Mouse (Mus musculus) hindbrain, embryonic 15.5 days (tissue): Measurements from ENCODE around the gene Ubr4. TPM values are rescaled to one million over a fixed set of nuclear protein-coding genes. Genes with fewer than 3 reads are reported as not detected.
"Not testable (repeated sequence)": the region's sequence is repeated elsewhere in the genome, so short reads cannot be mapped to it uniquely, and the experiment has no call there.

Experiments used
- ATAC-seq: fragments of 200-750 bp; cut with Nextera tagmentation; 2 replicates; pipeline ENCODE4 v1.8.0; 2017; ENCODE audit warnings: low read depth, moderate number of reproducible peaks, moderate TSS enrichment; ENCODE audit not compliant: low FRiP score
- H3K27ac ChIP-seq: fragments of 300-500 bp; sonication (generic); replicated peaks from 2 replicates; pipeline ENCODE4 v1.5.1; 2015; ENCODE audit warnings: mild to moderate bottlenecking, inconsistent platforms
- H3K27me3 ChIP-seq: fragments of 300-500 bp; sonication (generic); 2 replicates; pipeline ENCODE4 v1.6.1; 2015; ENCODE audit warnings: control low read depth, inconsistent platforms
- H3K36me3 ChIP-seq: fragments of 300-500 bp; sonication (generic); 2 replicates; pipeline ENCODE4 v1.6.1; 2015; ENCODE audit warnings: control low read depth, inconsistent platforms
- H3K4me1 ChIP-seq: fragments of 300-500 bp; sonication (generic); replicated peaks from 2 replicates; pipeline ENCODE4 v1.6.1; 2015; ENCODE audit warnings: control low read depth, inconsistent platforms
- H3K4me2 ChIP-seq: fragments of 300-500 bp; sonication (generic); 2 replicates; pipeline ENCODE4 v1.6.1; 2015; ENCODE audit warnings: moderate library complexity, mild to moderate bottlenecking, inconsistent platforms
- H3K4me3 ChIP-seq: fragments of 300-500 bp; sonication (generic); 2 replicates; pipeline ENCODE4 v1.5.1; 2015; ENCODE audit warnings: mild to moderate bottlenecking, inconsistent platforms
- H3K9ac ChIP-seq: fragments of 300-500 bp; sonication (generic); 2 replicates; pipeline ENCODE4 v1.6.1; 2015; ENCODE audit warnings: inconsistent platforms
- H3K9me3 ChIP-seq: fragments of 300-500 bp; sonication (generic); 2 replicates; pipeline ENCODE4 v1.6.1; 2016; ENCODE audit warnings: control low read depth, inconsistent platforms
- WGBS: fragments of 180-500 bp; shearing (Covaris S2); methylation state at CpG from one replicate; pipeline ENCODE4 v1.1.7; 2015; 5-methylcytosine and 5-hydroxymethylcytosine counted together
- polyA plus RNA-seq: library from polyadenylated mRNA; unstranded; fragments of >200 nt; fragmentation: Nextera tagmentation; extraction: Ambion mirVana; gene quantifications from 2 replicates; pipeline ENCODE4 v1.2.1, GENCODE M21; 2015

Gene Ubr4
- polyA plus RNA-seq, 1 experiment from 2014 or later: 96.8 TPM

GRCm38 (mm10) chr4:139367336-139367735, 14.9 kb downstream of the Ubr4 start:
- Histone ChIP-seq H3K4me2 (no peak overlapping the region), H3K9ac (no peak overlapping the region), H3K9me3 (no peaks in the 10 kb centered on the region), H3K36me3 (peaks cover 89% of the 10 kb centered on the region), H3K27me3 (no peaks in the 10 kb centered on the region), H3K4me1 (no peaks in the 10 kb centered on the region), H3K27ac (no peak overlapping the region), H3K4me3 (no peak overlapping the region)
- no peak for ATAC-seq
- 97% methylated on average over 3 of the region's 3 CpGs for WGBS

GRCm38 (mm10) chr4:139368038-139368437, 15.6 kb downstream of the Ubr4 start:
- ATAC-seq: no peak
- no peak overlapping the region for H3K4me2 ChIP-seq
- WGBS: 99% methylated on average over 5 of the region's 5 CpGs
- no peak overlapping the region for H3K9ac ChIP-seq
- peaks cover 90% of the 10 kb centered on the region for H3K36me3 ChIP-seq
- no peak overlapping the region for H3K4me3 ChIP-seq
- no peaks in the 10 kb centered on the region for H3K4me1 ChIP-seq
- no peak overlapping the region for H3K27ac ChIP-seq
- H3K9me3 ChIP-seq: no peaks in the 10 kb centered on the region
- H3K27me3 ChIP-seq: no peaks in the 10 kb centered on the region

GRCm38 (mm10) chr4:139373130-139373529, 20.7 kb downstream of the Ubr4 start:
- peaks cover 75% of the 10 kb centered on the region for H3K36me3 ChIP-seq
- no peak for ATAC-seq
- no peak overlapping the region for H3K4me3 ChIP-seq
- H3K27ac ChIP-seq: no peak overlapping the region
- 92% methylated on average over 4 of the region's 4 CpGs for WGBS
- no peaks in the 10 kb centered on the region for H3K9me3 ChIP-seq
- no peak overlapping the region for H3K4me2 ChIP-seq
- no peaks in the 10 kb centered on the region for H3K4me1 ChIP-seq
- H3K9ac ChIP-seq: no peak overlapping the region
- no peaks in the 10 kb centered on the region for H3K27me3 ChIP-seq

- Histone ChIP-seq H3K36me3 (peaks cover 71% of the 10 kb centered on the region), H3K4me3 (no peak overlapping the region)
Measured at GRCm38 (mm10) chr4:139373531-139373930, 21.1 kb downstream of the Ubr4 start.

GRCm38 (mm10) chr4:139379719-139380118, 27.3 kb downstream of the Ubr4 start:
- peaks cover 31% of the 10 kb centered on the region for H3K4me1 ChIP-seq
- no peaks in the 10 kb centered on the region for H3K27me3 ChIP-seq
- WGBS: 13% methylated on average over 8 of the region's 8 CpGs
- H3K36me3 ChIP-seq: peaks cover 16% of the 10 kb centered on the region
- H3K4me3 ChIP-seq: peak overlapping the region; percentile 97
- H3K4me2 ChIP-seq: peak overlapping the region; percentile 95
- H3K27ac ChIP-seq: peak overlapping the region; percentile 76
- peak overlapping the region; percentile 67 for H3K9ac ChIP-seq
- no peak for ATAC-seq
- H3K9me3 ChIP-seq: no peaks in the 10 kb centered on the region

More at GRCm38 (mm10) chr4:139373531-139373930, 21.1 kb downstream of the Ubr4 start:
- no peaks in the 10 kb centered on the region for H3K27me3 ChIP-seq
- H3K9ac ChIP-seq: no peak overlapping the region
- no peak overlapping the region for H3K27ac ChIP-seq
- no peaks in the 10 kb centered on the region for H3K4me1 ChIP-seq
- no peaks in the 10 kb centered on the region for H3K9me3 ChIP-seq
- no peak for ATAC-seq
- WGBS: 92% methylated on average over 10 of the region's 10 CpGs
- H3K4me2 ChIP-seq: no peak overlapping the region

GRCm38 (mm10) chr4:139380207-139380748, 27.9 kb downstream of the Ubr4 start:
- peaks cover 31% of the 10 kb centered on the region for H3K4me1 ChIP-seq
- H3K4me3 ChIP-seq: peak overlapping the region; percentile 97
- H3K27me3 ChIP-seq: no peaks in the 10 kb centered on the region
- H3K27ac ChIP-seq: peak overlapping the region; percentile 86
- WGBS: under 1% methylated on average over 53 of the region's 54 CpGs
- H3K9me3 ChIP-seq: no peaks in the 10 kb centered on the region
- peak; percentile 97 for ATAC-seq
- peaks cover 10% of the 10 kb centered on the region for H3K36me3 ChIP-seq
- H3K4me2 ChIP-seq: peak overlapping the region; percentile 95
- H3K9ac ChIP-seq: peak overlapping the region; percentile 86

GRCm38 (mm10) chr4:139380775-139381451, 28.5 kb downstream of the Ubr4 start:
- H3K4me3 ChIP-seq: peak overlapping the region; percentile 97
- 5% methylated on average over 43 of the region's 44 CpGs for WGBS
- H3K27ac ChIP-seq: peak overlapping the region; percentile 86
- peaks cover 4% of the 10 kb centered on the region for H3K36me3 ChIP-seq
- no peaks in the 10 kb centered on the region for H3K9me3 ChIP-seq
- H3K4me1 ChIP-seq: peaks cover 31% of the 10 kb centered on the region
- no peaks in the 10 kb centered on the region for H3K27me3 ChIP-seq
- H3K9ac ChIP-seq: peak overlapping the region; percentile 86
- peak overlapping the region; percentile 95 for H3K4me2 ChIP-seq
- ATAC-seq: no peak; the same call in 1 of the 2 replicates

- H3K36me3 ChIP-seq: no peaks in the 10 kb centered on the region
- no peak for ATAC-seq
- H3K9ac ChIP-seq: peak overlapping the region; percentile 86
- H3K27ac ChIP-seq: no peak overlapping the region
- peaks cover 31% of the 10 kb centered on the region for H3K4me1 ChIP-seq
- H3K9me3 ChIP-seq: no peaks in the 10 kb centered on the region
- WGBS: 54% methylated on average over 4 of the region's 4 CpGs
- peak overlapping the region; percentile 95 for H3K4me2 ChIP-seq
- H3K27me3 ChIP-seq: no peaks in the 10 kb centered on the region
- H3K4me3 ChIP-seq: peak overlapping the region; percentile 97
Measured at GRCm38 (mm10) chr4:139381452-139381845, 29.0 kb downstream of the Ubr4 start.

- WGBS: 81% methylated on average over 7 of the region's 7 CpGs
- H3K4me1 ChIP-seq: peaks cover 31% of the 10 kb centered on the region
- H3K27me3 ChIP-seq: no peaks in the 10 kb centered on the region
- no peak for ATAC-seq
- no peaks in the 10 kb centered on the region for H3K9me3 ChIP-seq
- H3K9ac ChIP-seq: no peak overlapping the region
- H3K27ac ChIP-seq: no peak overlapping the region
- no peaks in the 10 kb centered on the region for H3K36me3 ChIP-seq
- H3K4me2 ChIP-seq: peak overlapping the region; percentile 95
- peak overlapping the region; percentile 4; the same call in 1 of the 2 replicates for H3K4me3 ChIP-seq
Measured at GRCm38 (mm10) chr4:139382231-139382630, 29.8 kb downstream of the Ubr4 start.

GRCm38 (mm10) chr4:139385841-139386240, 33.4 kb downstream of the Ubr4 start:
- H3K4me2 ChIP-seq, H3K27ac ChIP-seq, H3K4me3 ChIP-seq, ATAC-seq, H3K9me3 ChIP-seq, H3K36me3 ChIP-seq, H3K27me3 ChIP-seq, H3K9ac ChIP-seq: not testable (repeated sequence)
- 92% methylated on average over 5 of the region's 5 CpGs for WGBS
- H3K4me1 ChIP-seq: peaks cover 24% of the 10 kb centered on the region

GRCm38 (mm10) chr4:139386869-139387319, 34.5 kb downstream of the Ubr4 start:
- Histone ChIP-seq H3K36me3 (peaks cover 15% of the 10 kb centered on the region), H3K4me1 (peaks cover 15% of the 10 kb centered on the region), H3K9me3 (no peaks in the 10 kb centered on the region), H3K4me2 (no peak overlapping the region), H3K27ac (no peak overlapping the region), H3K27me3 (no peaks in the 10 kb centered on the region), H3K4me3 (no peak overlapping the region), H3K9ac (no peak overlapping the region)
- ATAC-seq: no peak
- WGBS: 67% methylated on average over 6 of the region's 6 CpGs

- no peaks in the 10 kb centered on the region for H3K9me3 ChIP-seq
- no peaks in the 10 kb centered on the region for H3K27me3 ChIP-seq
- no peak overlapping the region for H3K9ac ChIP-seq
- WGBS: 91% methylated on average over 4 of the region's 4 CpGs
- no peaks in the 10 kb centered on the region for H3K4me1 ChIP-seq
- no peak overlapping the region for H3K4me2 ChIP-seq
- peaks cover 38% of the 10 kb centered on the region for H3K36me3 ChIP-seq
- ATAC-seq: no peak
- no peak overlapping the region for H3K27ac ChIP-seq
- H3K4me3 ChIP-seq: no peak overlapping the region
Measured at GRCm38 (mm10) chr4:139389557-139389956, 37.1 kb downstream of the Ubr4 start.
